Mouse (Mus musculus) right cerebral cortex, adult 2 months (tissue): ENCODE data around the gene Soga1.

Source experiments
- DNase-seq, 2 experiments: peaks; one replicate each; pipeline ENCODE4 v3.0.0; 2021 to 2022; ENCODE audit warnings: low spot score in 2 of 2

Soga1 gene

DNA sequence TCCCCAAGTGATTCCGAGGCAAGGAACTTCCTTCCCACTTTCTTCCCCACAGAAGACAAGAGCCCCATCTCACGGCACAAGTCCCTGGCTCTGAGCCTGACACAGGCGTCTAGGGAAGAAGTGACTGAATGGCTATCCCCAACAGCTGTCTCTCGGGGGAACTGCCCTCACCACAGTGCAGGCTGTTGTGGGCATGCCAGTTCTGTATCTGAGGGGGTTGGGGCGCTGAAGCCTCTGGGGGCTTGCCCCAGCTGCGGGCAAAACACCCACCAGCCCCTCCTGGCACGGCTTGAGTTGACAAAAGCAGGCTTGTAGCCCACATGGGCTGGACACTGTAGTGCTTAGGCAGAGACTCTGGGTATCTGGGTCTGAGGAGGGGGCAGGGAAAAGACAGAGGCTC, 14.9 kb downstream of the Soga1 start:
- no peak for DNase-seq

DNA sequence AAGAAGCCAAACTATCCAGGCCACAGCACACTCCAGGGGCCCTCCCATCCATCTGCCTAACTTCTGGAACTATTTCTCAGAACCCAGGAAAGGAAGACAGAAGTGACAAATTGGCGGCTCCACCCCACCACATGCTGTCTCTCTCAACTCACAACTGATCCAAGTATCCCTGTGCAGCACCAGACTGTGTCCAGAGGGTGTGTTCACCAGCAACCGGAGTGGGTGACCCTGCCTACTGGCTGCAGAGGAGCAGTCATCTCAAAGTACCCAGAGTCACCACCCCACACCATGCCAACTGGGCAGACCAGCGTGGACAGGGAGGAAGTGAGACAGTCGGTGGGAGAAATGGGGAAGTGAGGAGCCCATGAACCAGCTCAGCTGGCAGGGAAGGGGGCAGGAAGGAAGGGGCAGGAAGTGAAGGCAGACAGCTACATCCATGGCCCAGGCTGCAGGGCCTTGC, 15.8 kb downstream of the Soga1 start:
- no peak for DNase-seq

- no peak for DNase-seq
Observed at GRCm38 (mm10) chr2:157060557-157061305, 18.3 kb downstream of the Soga1 start.

GRCm38 (mm10) chr2:157060037-157060436, 19.0 kb downstream of the Soga1 start:
- no peak for DNase-seq

- no peak for DNase-seq
Observed at GRCm38 (mm10) chr2:157059166-157059565, 19.9 kb downstream of the Soga1 start.

GRCm38 (mm10) chr2:157058342-157058998, 20.6 kb downstream of the Soga1 start:
- peak; percentile 73 to 80 for DNase-seq

DNA sequence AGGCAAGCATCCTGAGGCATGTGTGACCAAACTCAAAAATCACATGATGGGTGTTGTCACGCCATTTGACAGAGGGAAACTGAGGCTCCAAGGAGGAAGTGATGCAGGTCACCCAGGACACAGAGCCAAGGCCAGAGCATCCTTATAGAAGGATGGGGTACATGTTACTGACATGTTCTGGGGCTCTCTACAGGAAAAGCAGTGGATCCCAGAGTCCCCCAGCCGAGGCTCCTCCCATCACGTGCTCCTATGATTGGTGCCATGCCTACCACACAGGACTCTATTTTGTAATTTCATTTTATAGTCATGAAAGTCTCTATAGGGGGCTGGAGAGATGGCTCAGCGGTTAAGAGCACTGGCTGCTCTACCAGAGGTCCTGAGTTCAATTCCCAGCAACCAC, 21.3 kb downstream of the Soga1 start:
- no peak for DNase-seq

DNA sequence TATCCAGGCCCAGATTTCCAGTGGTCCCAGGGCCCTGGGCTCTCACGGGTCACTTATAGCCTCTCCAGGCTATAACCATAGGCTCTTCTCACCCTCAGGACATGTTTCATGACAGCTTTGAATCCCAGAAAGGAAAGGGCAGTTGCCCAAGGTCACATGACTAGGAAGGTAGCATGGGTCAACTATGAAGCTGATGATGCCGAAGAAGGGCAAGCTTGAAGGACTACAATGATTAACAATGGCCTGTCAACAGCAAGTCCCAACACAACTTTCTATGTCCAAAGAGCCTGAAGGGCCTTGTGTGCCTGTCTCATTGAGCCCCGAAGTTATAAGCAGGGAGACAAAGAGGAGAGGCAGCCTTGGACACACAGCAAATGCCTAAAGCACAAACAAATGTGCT, 21.9 kb downstream of the Soga1 start:
- DNase-seq, result no peak

DNA sequence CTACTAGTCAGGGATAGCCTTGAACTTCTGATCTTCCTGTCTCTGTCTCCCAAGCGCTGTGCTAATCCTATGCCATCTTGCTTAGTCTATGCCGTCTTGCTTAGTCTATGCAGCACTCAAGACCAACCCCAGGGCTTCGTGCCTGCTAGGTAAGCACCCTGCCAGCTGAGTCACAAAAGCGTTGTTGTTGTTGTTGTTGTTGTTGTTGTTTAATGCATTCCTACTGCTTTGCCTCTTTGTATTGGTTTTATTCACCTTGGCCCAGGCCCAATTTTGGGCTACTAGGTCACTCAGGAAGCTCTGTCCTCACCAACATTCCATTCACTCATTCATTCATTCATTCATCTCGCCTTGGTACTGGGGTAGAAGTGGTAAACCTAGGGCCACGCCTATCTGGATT, 23.3 kb downstream of the Soga1 start:
- DNase-seq, result no peak

- no peak for DNase-seq
Observed at GRCm38 (mm10) chr2:157054816-157055215, 24.2 kb downstream of the Soga1 start.

DNA sequence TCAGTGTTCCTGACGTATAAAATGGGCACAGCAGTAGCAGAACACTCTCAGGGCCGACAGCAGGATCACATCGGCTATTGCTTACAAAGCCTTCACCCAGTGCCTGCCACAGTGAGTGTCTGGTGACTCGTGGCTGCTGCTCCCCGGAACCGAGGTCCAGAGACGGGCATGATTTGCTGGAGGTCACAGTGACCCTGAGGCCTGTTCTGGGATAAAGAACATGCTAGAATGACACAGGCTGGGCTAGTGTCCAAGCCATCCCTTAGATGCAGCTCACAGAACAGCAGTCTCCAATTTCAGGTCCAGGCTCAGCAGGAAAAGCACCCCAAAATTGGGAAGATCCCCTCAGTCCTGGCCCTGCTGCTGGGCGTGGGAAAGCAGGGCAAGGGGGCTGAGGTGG, 24.8 kb downstream of the Soga1 start:
- DNase-seq, result no peak

DNA sequence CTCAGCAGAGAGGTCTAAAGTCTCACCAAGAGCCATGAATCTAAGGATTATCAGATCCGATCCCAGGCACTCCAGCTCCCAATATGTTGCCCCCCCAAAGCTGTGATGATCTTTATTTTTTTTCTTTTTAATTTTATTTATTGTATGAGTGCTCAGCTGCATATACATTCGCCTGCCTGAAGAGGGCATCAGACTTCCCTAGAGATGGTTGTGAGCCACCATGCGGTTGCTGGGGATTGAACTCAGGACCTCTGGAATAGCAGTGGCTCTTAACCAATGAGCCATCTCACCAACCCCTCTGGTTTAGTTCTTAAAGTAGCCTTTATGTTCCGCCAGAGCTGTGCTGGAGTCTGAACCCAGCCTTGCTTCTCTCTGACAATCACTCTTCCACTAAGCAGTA, 25.3 kb downstream of the Soga1 start:
- no peak for DNase-seq

DNA sequence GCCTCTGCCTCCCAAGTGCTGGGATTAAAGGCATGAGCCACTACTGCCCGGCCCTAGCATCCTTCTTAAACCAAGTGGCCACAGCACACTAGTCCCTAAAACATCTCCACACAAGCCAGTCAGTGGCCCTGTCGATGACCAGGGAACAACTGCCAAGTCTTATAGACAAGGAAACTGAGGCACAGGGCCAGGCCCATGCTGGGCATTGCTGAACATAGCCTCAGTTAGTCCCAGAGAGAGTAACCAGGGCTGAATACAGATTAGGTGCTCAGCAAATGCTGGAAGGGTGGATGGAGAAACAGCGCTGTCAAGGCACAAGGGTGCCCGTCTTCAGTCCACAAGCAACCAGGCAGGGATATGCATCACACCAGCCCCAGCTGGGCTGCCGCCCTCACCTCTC, 25.9 kb downstream of the Soga1 start:
- DNase-seq, result no peak

DNA sequence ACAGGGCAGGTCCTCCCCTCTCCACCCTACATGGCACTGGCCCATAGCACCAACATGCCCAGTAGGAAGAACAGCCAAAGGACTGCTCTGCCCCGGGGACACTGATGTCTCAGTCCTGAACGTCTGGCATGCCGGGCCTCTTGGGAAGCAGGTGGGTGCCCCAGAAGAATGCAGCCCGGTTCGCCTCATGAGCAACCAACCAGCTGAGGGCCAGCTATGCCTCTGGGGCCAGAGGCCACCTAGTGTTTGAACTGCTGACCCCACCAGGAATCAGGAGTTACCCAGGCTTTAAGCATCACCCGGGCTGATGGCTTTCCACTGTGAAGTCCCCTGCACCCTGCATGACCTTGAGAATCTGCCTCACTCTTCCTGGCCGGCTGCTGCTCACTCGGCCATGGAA, 26.6 kb downstream of the Soga1 start:
- DNase-seq, result no peak

DNA sequence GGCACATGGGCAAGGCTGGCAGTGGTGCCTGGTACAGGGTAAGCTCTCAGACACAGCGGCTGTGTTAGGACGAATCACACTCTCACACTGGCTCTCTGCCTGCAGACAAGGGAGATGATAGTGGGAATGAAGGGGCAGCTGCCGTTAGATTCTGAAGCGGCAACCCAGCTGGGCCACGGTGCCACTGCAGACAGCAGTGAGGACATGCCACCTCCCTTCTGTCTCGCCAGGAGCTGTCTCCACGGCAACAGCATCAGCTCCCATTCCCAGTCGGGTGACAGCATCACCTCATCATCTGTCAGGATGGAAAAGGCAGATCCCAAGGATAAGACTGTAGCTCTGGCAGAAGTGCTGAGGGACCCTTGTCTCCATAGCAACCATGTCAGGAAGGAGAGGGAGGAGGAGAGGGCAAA, 29.2 kb downstream of the Soga1 start:
- peak; percentile 50 to 57 for DNase-seq

DNA sequence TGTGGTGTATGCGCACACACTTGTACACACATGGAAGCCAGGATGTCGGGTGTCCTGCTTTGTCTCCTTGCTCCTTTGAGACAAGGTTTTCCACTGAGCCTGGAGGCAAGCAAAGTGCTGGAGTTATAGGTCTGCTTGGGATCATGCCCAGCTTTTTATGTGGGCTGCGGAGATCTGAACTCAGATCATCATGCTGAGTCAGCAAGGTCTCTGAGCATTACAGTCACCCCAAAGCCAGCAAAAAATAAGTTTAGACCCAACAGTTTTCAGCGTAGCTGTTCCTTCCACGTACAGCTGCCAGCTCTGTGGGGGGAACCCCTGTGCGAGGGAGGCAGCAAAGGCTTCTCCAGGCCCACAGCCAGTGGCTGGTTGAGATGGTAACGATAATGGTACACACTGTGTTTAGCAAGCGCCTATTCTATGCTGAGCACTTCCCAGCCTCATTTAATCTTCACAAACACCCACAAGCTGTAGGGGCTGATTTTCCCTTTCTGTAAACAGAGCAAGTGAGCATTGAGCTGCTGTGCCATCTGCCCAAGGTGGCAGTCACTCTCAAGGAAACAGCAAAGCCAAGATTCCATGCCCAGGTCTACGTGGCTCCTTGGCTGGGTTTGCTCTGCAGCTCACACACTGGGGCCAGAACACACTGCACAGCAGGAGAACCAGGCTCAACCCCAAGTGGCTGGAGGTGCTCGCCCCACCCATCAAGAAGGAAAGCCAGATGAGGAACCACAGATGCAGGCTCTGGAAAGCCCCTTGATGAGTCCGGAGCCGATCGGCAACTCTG, 30.5 kb downstream of the Soga1 start:
- DNase-seq, result peak; percentile 81 to 83

- no peak for DNase-seq
Observed at GRCm38 (mm10) chr2:157046956-157047355, 32.1 kb downstream of the Soga1 start.

- no peak for DNase-seq
Observed at GRCm38 (mm10) chr2:157045932-157046331, 33.1 kb downstream of the Soga1 start.

DNA sequence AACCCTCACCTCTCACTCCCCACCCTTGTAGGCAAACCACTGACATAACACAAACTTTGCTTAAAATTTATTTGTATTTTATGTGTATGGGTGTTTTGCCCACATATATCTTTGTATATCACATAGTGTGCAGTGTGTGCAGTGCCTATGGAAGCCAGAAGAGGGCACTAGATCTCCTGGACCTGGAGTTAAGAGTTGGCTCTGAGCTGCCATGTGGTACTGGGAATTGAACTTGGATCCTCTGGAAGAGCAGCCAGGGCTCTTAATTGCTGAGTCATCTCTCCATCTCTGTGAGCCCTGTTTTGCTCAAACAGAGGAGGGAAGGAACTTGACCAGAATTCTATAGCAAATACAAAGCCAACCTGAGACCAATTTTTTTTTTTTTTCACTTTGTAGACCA, 35.1 kb downstream of the Soga1 start:
- DNase-seq, result no peak

DNA sequence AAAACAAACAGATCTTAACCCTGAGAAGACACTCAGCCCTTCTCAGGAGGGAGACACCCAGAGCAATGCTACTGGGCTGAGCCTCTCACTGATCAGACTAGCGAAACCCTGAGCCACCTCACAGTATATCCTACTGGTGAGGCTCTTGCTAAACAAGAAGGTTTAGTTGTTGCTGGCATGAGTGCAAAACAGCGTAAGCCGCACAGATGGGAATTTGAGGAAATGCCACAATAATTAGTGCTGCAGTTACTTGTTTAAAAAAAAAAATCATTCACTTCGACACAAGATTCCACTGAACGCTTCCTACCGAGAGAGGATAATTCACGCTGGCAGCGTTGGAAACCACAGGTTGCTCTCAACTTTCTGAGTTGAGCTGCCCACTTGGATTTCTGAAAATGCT, 35.5 kb downstream of the Soga1 start:
- no peak for DNase-seq

- DNase-seq, result no peak
Observed at GRCm38 (mm10) chr2:157041421-157041820, 37.6 kb downstream of the Soga1 start.

DNA sequence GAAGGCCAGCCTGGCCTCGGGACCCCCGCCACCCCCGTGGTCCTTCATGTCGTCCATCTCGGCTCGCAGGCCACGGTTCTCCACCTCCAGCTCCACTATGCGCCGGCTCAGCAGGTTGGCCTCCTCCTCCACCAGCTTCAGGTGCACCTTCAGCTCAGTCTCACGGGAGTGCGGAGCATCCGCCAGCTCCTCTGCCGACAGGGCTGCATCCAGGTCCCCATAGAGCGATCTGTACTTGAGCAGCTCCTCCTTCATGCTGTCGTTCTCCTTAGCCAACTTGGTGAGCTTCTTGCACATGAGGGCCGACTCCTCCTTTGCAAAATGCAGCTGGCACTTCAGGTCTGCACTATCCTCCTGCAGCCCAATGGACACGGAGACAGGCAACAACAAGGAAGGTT, 38.4 kb downstream of the Soga1 start:
- DNase-seq, result no peak
